Mouse (Mus musculus) right cerebral cortex, adult 18-20 months (tissue): ENCODE measurements around the gene Ccdc134.

Source experiments
- DNase-seq: peaks from one replicate; pipeline ENCODE4 v3.0.0; 2022; ENCODE audit warnings: mixed read lengths

Ccdc134 gene

DNA sequence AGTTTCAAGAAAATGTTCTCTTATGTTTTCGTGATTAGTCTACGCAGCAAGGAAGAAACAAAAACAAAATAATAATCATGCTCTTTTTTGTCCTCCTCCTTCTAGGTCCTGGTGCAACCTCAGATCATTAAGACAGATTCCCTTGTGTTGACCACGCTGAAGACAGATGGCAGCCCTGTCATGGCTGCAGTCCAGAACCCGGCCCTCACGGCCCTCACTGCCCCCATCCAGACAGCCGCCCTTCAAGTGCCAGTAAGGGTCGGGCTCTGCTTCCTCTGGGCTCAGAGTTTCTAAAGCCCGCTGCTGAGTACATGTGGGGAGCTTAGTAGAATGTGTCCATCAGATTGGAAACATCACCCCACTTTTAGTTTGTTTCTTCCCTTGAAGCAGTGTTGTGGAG is 44.9 kb downstream of the Ccdc134 start:
- DNase-seq, result no peak

DNA sequence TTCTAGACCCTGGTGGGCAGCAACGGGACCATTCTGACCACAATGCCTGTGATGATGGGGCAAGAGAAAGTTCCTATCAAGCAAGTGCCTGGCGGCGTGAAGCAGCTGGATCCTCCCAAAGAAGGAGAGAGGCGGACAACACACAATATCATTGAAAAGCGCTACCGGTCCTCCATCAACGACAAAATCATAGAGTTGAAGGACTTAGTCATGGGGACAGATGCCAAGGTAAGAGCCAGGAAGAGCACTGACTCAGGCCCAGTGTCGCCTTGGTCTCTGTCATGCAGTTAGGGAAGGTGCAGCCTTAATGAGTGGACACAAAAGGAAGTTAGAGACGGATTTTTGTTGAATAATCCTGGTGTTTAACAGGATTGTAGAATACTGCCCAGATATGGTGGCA is 47.4 kb downstream of the Ccdc134 start:
- no peak for DNase-seq

DNA sequence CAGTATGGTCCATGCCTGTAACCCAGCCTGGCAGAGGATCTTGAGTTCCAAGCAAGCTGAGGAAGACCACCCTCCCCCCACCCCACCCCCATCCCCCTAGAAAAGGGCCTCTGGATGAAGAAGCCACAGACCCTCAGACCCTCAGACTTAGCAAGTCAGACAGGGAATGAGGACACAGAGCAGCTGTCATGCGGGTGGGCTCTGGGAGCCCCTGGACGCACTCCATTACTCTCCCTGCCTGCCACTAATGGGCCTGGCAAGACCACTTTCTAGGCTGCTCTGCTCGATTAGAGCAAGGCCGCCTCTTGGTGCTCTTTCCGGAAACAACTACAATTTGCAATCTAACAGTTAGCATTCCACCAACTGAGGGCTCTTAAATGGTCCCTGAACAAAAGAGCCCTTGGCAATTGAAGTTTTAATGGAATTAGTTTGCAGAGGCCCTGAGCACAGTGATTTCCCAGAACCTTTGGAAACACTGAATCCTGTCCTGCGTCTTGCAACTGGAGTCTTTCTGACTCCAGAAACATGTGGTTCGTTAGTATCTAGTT is 50.1 kb downstream of the Ccdc134 start:
- DNase-seq, result no peak

DNA sequence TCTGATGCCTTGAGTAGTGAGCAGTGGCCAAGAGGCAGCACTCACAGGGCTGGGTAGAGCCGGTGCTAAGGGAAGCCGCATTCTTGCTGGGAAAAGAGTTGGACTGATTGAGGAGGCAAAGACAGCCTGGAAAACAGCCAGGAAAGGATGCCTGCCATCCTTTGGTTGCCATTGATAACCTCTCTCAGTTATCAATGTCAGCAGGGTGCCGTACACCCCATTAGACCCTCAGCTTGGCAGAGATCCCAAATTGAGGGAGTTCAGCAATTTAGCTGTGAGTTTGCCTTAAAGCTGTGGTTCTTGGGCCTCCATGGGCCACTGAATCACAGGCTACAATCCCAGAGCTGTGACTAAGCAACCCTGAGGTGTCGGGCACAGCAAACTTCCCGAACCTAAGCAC is 53.4 kb downstream of the Ccdc134 start:
- DNase-seq, result no peak

DNA sequence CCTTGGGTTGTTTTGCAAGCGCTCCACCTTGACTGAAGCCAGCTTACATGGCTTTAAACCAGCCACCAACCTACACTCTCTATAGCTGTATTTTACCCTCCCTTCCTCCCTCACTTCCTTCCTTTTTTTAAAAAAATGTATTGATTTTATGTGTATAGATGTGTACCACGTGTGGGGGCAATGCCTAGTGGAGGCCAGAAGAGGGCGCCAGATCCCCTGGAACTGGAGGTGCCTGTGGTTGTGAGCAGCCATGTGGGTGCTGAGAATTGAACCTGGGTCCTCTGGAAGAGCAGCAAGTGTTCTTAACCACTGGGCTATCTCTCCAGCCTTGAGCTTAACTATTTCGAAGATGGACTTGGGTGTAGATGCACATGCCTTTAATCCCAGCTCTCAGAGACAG is 54.6 kb downstream of the Ccdc134 start:
- DNase-seq, result no peak

DNA sequence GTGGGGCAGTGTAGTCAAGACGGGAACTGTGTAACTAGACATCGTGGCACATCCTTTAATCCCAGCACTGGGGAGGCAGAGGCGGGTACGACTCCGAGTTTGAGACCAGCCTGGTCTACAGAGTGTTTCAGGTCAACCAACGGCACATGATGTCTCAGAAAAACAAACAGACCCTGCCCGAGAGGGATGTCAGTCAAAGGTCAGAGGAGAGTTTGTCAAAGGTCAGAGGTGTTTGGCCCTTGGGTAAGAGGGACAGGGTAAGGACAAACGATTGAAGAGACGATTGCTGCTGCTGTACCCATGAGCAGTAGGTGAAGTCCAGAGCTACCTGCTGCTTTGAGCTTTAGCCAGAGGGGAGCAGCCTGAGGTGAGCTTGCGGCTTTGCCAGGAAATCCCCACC is 55.9 kb downstream of the Ccdc134 start:
- no peak for DNase-seq

DNA sequence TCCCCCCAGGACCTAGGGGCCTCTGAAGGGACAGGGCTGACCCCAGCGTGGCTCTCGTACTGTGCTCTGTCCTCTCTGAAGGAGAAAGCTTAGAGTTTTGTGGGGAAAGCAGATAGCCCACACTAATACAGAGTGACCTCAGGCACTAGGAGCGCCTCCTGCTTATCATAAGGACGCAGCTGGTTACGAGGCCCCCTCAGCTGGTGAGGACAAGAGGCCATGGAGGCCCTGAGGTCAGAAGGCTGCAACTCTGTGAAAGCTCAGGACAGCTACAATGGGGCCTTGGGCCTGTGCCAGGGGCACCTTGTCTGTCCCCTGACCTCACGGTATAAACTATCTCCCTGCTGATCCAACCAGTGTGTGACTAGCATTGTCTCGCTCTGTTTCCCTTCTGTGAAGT is 56.5 kb downstream of the Ccdc134 start:
- DNase-seq, result no peak

DNA sequence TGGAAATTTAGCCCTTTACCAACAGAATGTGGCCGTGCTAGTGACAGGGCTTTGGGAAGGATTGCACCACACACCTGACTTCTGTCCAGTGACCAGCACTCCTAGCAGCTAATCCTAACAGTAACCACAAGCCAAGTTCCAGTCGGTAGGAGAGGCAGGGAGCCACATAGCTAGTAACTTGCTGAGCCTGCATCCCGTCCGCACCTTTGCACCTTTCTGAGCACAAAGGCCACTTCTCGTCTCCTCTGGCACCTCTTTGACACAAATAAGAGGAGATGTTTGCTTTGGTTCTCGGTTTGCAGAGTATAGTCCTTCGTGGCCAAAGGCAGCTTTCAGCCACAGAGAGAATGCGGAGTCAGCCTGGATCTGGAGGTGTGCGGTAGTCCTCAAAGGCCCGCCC is 56.9 kb downstream of the Ccdc134 start:
- no peak for DNase-seq

DNA sequence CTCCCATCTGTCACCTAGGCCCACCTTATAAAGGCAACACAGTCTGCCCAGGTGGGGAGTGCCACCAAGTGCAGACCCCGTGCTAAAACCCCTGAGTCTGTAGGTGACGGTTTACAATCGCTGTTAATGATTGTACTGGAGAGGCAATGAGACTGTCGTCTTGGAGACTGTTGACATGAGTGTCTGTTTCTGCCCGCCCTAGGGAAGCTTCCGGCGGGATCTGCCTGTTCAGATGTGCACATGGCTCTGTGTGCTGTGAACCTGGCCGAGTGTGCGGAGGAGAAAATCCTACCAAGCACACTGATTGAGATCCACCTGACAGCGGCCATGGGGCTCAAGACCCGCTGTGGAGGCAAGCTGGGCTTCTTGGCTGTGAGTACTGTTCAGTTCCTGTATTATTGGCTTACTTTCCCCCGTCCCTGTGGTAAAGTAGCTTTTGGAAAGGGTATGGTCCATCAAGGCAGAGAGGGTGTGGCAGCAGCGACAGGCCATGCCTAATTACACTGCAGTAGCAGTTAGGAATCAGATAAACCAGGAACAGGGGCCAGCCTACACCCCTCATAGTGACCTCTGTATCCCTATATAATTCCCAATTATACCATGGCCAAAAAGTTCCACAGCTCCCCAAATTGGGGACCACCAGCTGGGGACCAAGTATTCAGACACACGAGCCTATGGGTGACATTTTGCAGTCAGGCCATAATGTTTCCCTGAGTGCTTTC is 57.5 kb downstream of the Ccdc134 start:
- DNase-seq, result no peak

DNA sequence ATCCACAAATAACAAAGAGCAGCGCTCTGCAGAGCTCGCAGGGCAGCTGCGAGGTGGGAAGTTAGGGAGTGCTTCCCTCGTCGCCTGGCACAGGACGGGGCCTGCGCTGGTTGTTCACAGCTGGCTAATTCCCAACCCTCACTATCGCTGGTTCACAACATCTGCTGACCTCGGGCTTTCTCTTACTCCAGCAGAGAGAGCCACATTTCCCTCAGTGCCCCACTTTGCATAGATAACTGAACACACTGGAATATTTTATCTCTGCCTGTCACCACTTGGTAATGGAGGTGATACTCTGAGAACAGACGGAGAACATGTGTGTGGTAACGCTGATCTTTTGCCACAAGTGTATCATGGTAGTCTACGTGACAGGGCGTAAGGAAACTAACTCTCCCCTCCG is 58.4 kb downstream of the Ccdc134 start:
- no peak for DNase-seq

DNA sequence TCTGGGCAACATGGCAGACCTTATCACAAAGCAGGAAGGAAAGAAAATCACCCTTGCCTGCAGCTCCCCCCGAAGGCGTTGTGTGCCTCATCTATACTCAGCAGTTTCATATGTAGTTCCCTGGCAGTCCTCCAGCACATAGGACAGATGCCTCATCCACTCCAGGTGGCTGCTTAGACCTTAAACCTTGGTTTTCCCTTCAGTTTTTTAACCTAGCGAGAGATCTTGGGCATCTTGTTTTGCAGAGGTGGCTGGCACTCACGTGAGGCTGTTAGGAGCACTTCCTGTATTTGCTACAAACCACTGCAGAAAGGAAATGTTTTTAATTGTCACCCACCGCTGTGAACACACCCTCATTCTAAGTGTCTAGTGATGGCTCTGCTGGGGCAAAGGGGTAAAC is 59.2 kb downstream of the Ccdc134 start:
- no peak for DNase-seq

DNA sequence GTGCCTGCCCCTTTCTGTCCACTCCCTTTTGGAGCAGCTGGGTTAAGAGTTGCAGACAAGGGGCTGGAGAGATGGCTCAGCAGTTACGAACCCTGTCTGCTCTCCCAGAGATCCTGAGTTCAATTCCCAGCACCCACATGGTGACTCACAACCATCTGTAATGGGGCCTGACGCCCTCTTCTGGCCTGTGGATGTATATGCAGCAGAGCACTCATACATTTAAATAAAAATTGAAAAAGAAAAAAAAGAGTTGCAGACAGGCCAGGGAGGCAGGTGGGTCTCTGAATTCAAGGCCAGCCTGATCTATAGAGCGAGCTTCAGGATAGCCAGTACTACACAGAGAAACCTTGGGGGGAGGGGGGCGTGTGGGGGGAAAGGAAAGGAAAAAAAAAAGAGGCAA is 59.7 kb downstream of the Ccdc134 start:
- DNase-seq, result no peak

DNA sequence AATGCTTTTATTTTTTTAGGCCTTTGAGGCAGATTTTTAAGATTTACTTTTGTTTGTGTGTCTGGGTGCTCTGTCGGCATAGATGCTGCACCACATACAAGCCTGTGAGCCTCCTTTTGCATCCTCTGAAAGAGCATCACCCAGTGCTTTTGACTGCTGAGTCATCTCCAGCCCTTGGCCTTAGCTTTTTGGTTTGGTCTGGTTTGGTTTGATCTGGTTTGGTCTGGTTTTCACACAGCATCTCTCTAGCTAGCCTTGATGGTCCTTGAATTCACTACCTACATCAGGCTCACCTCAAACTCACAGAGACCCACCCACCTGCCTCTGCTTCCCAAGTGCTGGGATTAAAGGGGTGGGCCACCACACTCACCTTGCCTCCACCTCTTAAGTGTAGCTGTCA is 60.2 kb downstream of the Ccdc134 start:
- DNase-seq, result no peak

DNA sequence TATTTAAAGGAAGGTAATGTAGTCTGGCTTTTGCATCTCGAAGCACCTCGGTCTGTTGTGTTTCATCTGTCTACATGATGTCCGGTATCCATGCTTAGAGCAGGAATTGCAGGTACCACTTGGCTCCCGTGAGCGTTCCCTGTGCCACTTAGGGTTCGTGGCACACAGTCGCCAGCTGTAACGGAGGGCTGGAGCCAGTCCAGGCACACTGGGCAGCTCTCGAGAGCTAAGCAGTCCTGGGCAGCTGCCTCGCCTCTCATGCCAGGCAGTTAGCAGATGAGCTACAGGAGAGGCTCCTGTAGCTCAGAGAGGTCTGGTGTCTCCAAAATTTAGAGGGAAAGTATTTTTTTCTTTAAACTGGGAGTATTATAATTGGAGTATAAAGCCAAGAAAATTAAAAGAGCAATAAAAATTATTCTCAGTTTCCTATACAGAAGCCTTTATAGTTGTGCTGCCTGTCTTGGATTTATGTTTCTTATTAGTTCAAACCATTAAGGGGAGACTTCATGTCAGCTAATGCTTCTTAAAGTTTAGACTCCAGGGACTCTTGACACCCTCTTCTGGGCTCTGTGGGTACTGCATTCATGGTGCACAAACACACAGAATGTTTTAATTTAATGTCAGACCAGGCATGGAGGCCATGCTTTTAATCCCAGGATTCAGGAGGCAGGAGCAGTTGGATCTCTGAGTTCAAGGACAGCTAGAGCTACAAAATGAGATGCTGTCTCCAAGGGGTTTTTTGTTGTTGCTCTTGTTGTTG is 60.9 kb downstream of the Ccdc134 start:
- DNase-seq, result no peak
